8 mouse cellular contexts compared by ENCODE assay signal in the genomic region with DNA sequence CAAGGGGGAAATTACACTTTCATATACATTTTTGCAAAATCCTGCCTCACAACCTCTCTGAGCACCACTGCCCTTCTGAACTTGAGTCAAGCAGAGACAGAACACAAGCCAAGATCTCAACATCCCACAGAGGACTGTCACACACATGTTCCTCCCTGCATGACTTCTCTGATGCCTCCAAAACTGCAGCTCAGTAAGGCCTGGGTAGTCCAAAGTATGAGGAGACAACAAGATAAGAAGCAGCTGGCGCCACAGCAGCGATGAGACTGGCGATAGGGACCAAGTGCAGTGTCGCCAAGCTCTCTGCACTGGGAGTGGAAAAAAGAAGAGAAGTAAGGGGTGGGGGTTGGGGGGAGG. TPM values are rescaled to one million over a fixed set of nuclear protein-coding genes. Genes with fewer than 3 reads are reported as not detected.
DNase-seq lines count a peak whose midpoint lies in the region; ATAC-seq and TF ChIP-seq lines count a peak whose summit lies in the region.

No protein-coding gene starts in this region.

- H3K27me3 ChIP-seq in forebrain, embryonic 10.5 days (ENCODE audit: poor library complexity, severe bottlenecking) = peaks cover 7% of the 10 kb centered on the region; the same call in 1 of the 2 replicates

- no peak for TF ChIP-seq CTCF in left cerebral cortex, adult 2 months (IDR thresholded peaks at IDR 0.05)

- peak overlapping the region; percentile 87 for H3K27ac ChIP-seq in left cerebral cortex, adult 2 months
- H3K27ac ChIP-seq in forebrain, embryonic 10.5 days = peak overlapping the region; percentile 90

- no peaks in the 10 kb centered on the region for H3K9me3 ChIP-seq in forebrain, embryonic 10.5 days

- peak overlapping the region; percentile 89 for H3K4me3 ChIP-seq in left cerebral cortex, adult 2 months
- H3K4me3 ChIP-seq in forebrain, embryonic 10.5 days = peak overlapping the region; percentile 76

- DNase-seq in left cerebral cortex, adult 2 months (ENCODE audit: extremely low spot score in 1 of 2, low spot score in 2 of 2) = no peak
- DNase-seq in left cerebral cortex, postnatal 36 days (ENCODE audit: low spot score in 2 of 2) = no peak
- DNase-seq in NIH3T3 (ENCODE audit: low read depth) = peak; percentile 6
- DNase-seq in forebrain, embryonic 10.5 days (ENCODE audit: extremely low spot score, low spot score) = no peak
- DNase-seq in kidney, postnatal 14 days = peak; percentile 36
- no peak for DNase-seq in natural killer cell, adult 2 months (ENCODE audit: low spot score in 2 of 2)
- no peak for DNase-seq in layer of hippocampus, adult 8-10 months (ENCODE audit: low spot score in 2 of 2)

- peaks cover 14% of the 10 kb centered on the region for H3K36me3 ChIP-seq in forebrain, embryonic 10.5 days (replicated peaks)

- ATAC-seq in megakaryocyte progenitor cell, adult 5-6 weeks (replicated peaks; ENCODE audit: poor library complexity) = peak; percentile 15

- peaks cover 21% of the 10 kb centered on the region for H3K4me1 ChIP-seq in forebrain, embryonic 10.5 days

- intact Hi-C loops in left cerebral cortex, adult 2 months (cut with DNase I) = no loop called here
- intact Hi-C loops in left cerebral cortex, postnatal 36 days (cut with DNase I) = no loop called here

- WGBS in forebrain, embryonic 10.5 days = 2% methylated on average over 4 of the region's 4 CpGs

RNA-seq across cellular contexts. Expression of a gene that starts 0.6 kb away (rescaled TPM):
- 10 to 100 TPM in 1 of 2 experiments, 1 to 10 TPM in 1; 9.4 to 10.9 TPM for total RNA-seq in left cerebral cortex, adult 2 months (2021)
- total RNA-seq in left cerebral cortex, postnatal 36 days (2021) = 10 to 100 TPM in 1 of 2 experiments, 1 to 10 TPM in 1; 9.9 to 11.4 TPM
- polyA plus RNA-seq in forebrain, embryonic 10.5 days (2016; fragmentation: Nextera tagmentation; extraction: Ambion mirVana) = 1.1 and 1.3 TPM in 2 replicates
- total RNA-seq in megakaryocyte progenitor cell, adult 5-6 weeks (2015) = 4.4 and 6.3 TPM in 2 replicates
- total RNA-seq in megakaryocyte progenitor cell, adult 5-6 weeks (2017) = 4.4 and 6.9 TPM in 2 replicates
- 10 to 100 TPM; 12.6 to 13.0 (median 12.8) TPM for total RNA-seq in layer of hippocampus, adult 8-10 months (2022)

RNA-seq across cellular contexts. Expression of a gene that starts 40.1 kb away (rescaled TPM):
- 10 to 100 TPM; 12.6 to 13.1 TPM for total RNA-seq in left cerebral cortex, adult 2 months (2021)
- total RNA-seq in left cerebral cortex, postnatal 36 days (2021) = 10 to 100 TPM; 11.3 to 14.7 TPM
- polyA plus RNA-seq in forebrain, embryonic 10.5 days (2016; fragmentation: Nextera tagmentation; extraction: Ambion mirVana) = 17.4 and 18.3 TPM in 2 replicates
- total RNA-seq in megakaryocyte progenitor cell, adult 5-6 weeks (2015) = 9.3 and 16.0 TPM in 2 replicates
- 13.4 and 33.3 TPM in 2 replicates for total RNA-seq in megakaryocyte progenitor cell, adult 5-6 weeks (2017)
- total RNA-seq in layer of hippocampus, adult 8-10 months (2022) = 10 to 100 TPM; 16.4 to 21.1 (median 18.9) TPM

RNA-seq across cellular contexts. Expression of a gene that starts 55.8 kb away (rescaled TPM):
- total RNA-seq in left cerebral cortex, adult 2 months (2021) = 1 to 10 TPM; 4.8 to 5.3 TPM
- 1 to 10 TPM; 2.9 to 3.8 TPM for total RNA-seq in left cerebral cortex, postnatal 36 days (2021)
- polyA plus RNA-seq in forebrain, embryonic 10.5 days (2016; fragmentation: Nextera tagmentation; extraction: Ambion mirVana) = 1.4 and 1.8 TPM in 2 replicates
- total RNA-seq in megakaryocyte progenitor cell, adult 5-6 weeks (2015) = 12.3 and 24.5 TPM in 2 replicates
- total RNA-seq in megakaryocyte progenitor cell, adult 5-6 weeks (2017) = 8.0 and 13.7 TPM in 2 replicates
- total RNA-seq in layer of hippocampus, adult 8-10 months (2022) = 1 to 10 TPM; 6.2 to 7.2 (median 6.5) TPM

Comparison
In these comparisons a context has a peak if more than half of its experiments do, and no peak if none do; other contexts are left out.
1. DNase-seq: peak in NIH3T3 (single experiment) and kidney, postnatal 14 days (single experiment); none in left cerebral cortex, adult 2 months (0 of 2), left cerebral cortex, postnatal 36 days (0 of 2), forebrain, embryonic 10.5 days (single experiment), natural killer cell, adult 2 months (0 of 2) and layer of hippocampus, adult 8-10 months (0 of 2).